Mouse (Mus musculus) 416B (cell line): Measurements from ENCODE around the gene Ahcyl1.

Source experiments
- DNase-seq: peaks from one replicate; pipeline ENCODE4 v3.0.0; 2011; ENCODE audit warnings: low read depth

Ahcyl1 gene

GRCm38 (mm10) chr3:107703675-107704370 lies 7.5 kb upstream of the Ahcyl1 start:
- no peak for DNase-seq

- DNase-seq: no peak
Measured at GRCm38 (mm10) chr3:107701767-107702394, 5.5 kb upstream of the Ahcyl1 start.

- DNase-seq: no peak
Measured at GRCm38 (mm10) chr3:107700625-107701024, 4.3 kb upstream of the Ahcyl1 start.

GRCm38 (mm10) chr3:107696910-107697309 lies 550 bp upstream of the Ahcyl1 start:
- no peak for DNase-seq

GRCm38 (mm10) chr3:107695219-107695947 lies 977 bp downstream of the Ahcyl1 start:
- DNase-seq: peak; percentile 43

GRCm38 (mm10) chr3:107694256-107694900 lies 2.0 kb downstream of the Ahcyl1 start:
- no peak for DNase-seq

GRCm38 (mm10) chr3:107690366-107690765 lies 6.0 kb downstream of the Ahcyl1 start:
- DNase-seq: no peak

GRCm38 (mm10) chr3:107689245-107689644 lies 7.1 kb downstream of the Ahcyl1 start:
- DNase-seq: no peak

- no peak for DNase-seq
Measured at GRCm38 (mm10) chr3:107688236-107688635, 8.1 kb downstream of the Ahcyl1 start.

GRCm38 (mm10) chr3:107686276-107686977 lies 9.9 kb downstream of the Ahcyl1 start:
- DNase-seq: peak; percentile 38

- no peak for DNase-seq
Measured at GRCm38 (mm10) chr3:107685652-107686051, 10.7 kb downstream of the Ahcyl1 start.

- no peak for DNase-seq
Measured at GRCm38 (mm10) chr3:107683587-107683986, 12.8 kb downstream of the Ahcyl1 start.

- DNase-seq: peak; percentile 54
Measured at GRCm38 (mm10) chr3:107680790-107681576, 15.4 kb downstream of the Ahcyl1 start.

GRCm38 (mm10) chr3:107671509-107671908 lies 24.9 kb downstream of the Ahcyl1 start:
- peak; percentile 61 for DNase-seq

- no peak for DNase-seq
Measured at GRCm38 (mm10) chr3:107670500-107670899, 25.9 kb downstream of the Ahcyl1 start.

GRCm38 (mm10) chr3:107668786-107669185 lies 27.6 kb downstream of the Ahcyl1 start:
- no peak for DNase-seq

- no peak for DNase-seq
Measured at GRCm38 (mm10) chr3:107667426-107667825, 28.9 kb downstream of the Ahcyl1 start.

GRCm38 (mm10) chr3:107664641-107665040 lies 31.7 kb downstream of the Ahcyl1 start:
- no peak for DNase-seq

- DNase-seq: peak; percentile 58
Measured at GRCm38 (mm10) chr3:107659000-107659399, 37.4 kb downstream of the Ahcyl1 start.

- DNase-seq: no peak
Measured at GRCm38 (mm10) chr3:107656888-107657287, 39.5 kb downstream of the Ahcyl1 start.

- peak; percentile 75 for DNase-seq
Measured at GRCm38 (mm10) chr3:107656151-107656550, 40.2 kb downstream of the Ahcyl1 start.
